Comparison of ENCODE assay signal across 8 mouse cellular contexts in the genomic region with DNA sequence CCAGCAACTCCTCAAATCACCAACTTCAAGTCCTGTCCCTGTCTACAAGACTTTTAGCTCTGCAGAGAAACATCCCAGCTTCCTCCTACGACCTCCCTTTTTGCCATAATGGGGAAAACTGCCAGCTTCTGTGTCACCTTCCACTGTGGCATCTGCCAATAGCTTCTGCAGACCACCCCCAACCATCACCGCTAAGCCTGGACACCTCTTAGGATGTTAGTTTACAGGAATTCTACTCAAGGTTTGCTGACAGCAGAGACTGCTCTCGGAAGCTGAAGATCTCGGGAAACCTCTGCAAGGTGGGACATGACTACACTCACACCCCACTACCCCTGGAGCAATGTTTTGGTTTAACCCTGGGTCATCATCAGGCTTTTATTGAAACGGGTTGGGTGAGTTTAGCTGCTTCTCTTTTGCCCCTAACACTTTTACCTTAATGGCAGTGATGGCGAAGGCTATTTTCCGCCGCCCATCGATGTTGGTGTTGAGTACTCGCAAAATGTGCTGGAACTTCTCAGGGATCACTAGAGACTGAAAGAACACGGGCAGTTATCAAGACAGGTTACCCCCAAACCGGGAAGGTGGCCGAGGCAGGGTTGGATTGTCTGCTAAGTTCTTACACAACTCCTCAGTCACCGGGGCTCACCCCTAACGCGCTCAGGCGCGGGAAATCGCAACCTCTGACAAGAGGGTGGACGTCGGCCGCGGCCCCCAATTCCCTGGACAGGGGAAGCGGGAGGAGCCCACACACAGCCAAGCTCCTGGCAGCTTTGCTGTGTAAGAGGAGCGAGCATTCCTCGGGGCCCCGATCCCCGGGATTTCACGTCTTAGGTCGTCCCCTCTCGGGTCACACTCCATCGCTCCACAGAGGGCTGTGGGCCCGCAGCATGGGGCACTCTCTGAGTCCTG. TPM values are rescaled to one million over a fixed set of nuclear protein-coding genes. Genes with fewer than 3 reads are reported as not detected.
DNase-seq lines count a peak whose midpoint lies in the region; ATAC-seq and TF ChIP-seq lines count a peak whose summit lies in the region.

No protein-coding gene starts in this region.

- H3K27me3 ChIP-seq in heart, adult 2 months (ENCODE audit: control insufficient read depth, insufficient read depth, low read length), result no peaks in the 10 kb centered on the region
- H3K27me3 ChIP-seq in hindbrain, embryonic 15.5 days, result no peaks in the 10 kb centered on the region

- peak overlapping the region; percentile 86 for H3K9ac ChIP-seq in heart, adult 2 months (ENCODE audit: low read depth, low read length)
- H3K9ac ChIP-seq in hindbrain, embryonic 15.5 days, result peak overlapping the region; percentile 90

- TF ChIP-seq CTCF in heart, adult 2 months (IDR thresholded peaks at IDR 0.05), result no peak

- WGBS in heart, adult 2 months, result under 1% methylated on average over 33 of the region's 33 CpGs
- under 1% methylated on average over 33 of the region's 33 CpGs for WGBS in hindbrain, embryonic 15.5 days
- WGBS in macrophage (ENCODE audit: missing documents), result 1% methylated on average over 33 of the region's 33 CpGs

- intact Hi-C loops in heart, adult 2 months (cut with DNase I), result loop anchor here (1.0 to 2.0 kb wide), 2 partner anchors 15 to 72 kb away; partner anchors contain the start of genes Pfdn6 and Wdr46
- intact Hi-C loops in heart, postnatal 25 days (cut with DNase I), result loop anchor here (1.0 to 5.0 kb wide), 2 partner anchors 15 to 1397 kb away; partner anchors contain the start of genes Pfdn6 and Wdr46

- peaks cover 3% of the 10 kb centered on the region; the same call in 1 of the 2 replicates for H3K36me3 ChIP-seq in heart, adult 2 months (ENCODE audit: control insufficient read depth, insufficient read depth, low read length)
- H3K36me3 ChIP-seq in hindbrain, embryonic 15.5 days, result peaks cover 26% of the 10 kb centered on the region
- peaks cover 25% of the 10 kb centered on the region; the same call in 1 of the 2 replicates for H3K36me3 ChIP-seq in macrophage (ENCODE audit: inconsistent target)

- peak overlapping the region; percentile 99 for H3K4me3 ChIP-seq in heart, adult 2 months
- H3K4me3 ChIP-seq in hindbrain, embryonic 15.5 days, result peak overlapping the region; percentile 76
- peak overlapping the region; percentile 92 for H3K4me3 ChIP-seq in macrophage (ENCODE audit: inconsistent target)

- H3K79me2 ChIP-seq in heart, adult 2 months (replicated peaks; ENCODE audit: control insufficient read depth, insufficient read depth, low read length), result no peaks in the 10 kb centered on the region
- peaks cover 59% of the 10 kb centered on the region for H3K79me2 ChIP-seq in macrophage (ENCODE audit: inconsistent target)

- H3K4me2 ChIP-seq in hindbrain, embryonic 15.5 days, result peak overlapping the region; percentile 86

- peaks cover 7% of the 10 kb centered on the region for H3K4me1 ChIP-seq in heart, adult 2 months (ENCODE audit: control insufficient read depth, insufficient read depth, low read length)
- peaks cover 57% of the 10 kb centered on the region for H3K4me1 ChIP-seq in hindbrain, embryonic 15.5 days (replicated peaks)

- TF ChIP-seq POLR2A in heart, adult 2 months (IDR thresholded peaks at IDR 0.05; ENCODE audit: insufficient read depth, low read depth, low read length), result no peak

- ATAC-seq in hindbrain, embryonic 15.5 days (ENCODE audit: low FRiP score, low read depth), result peak; percentile 49; the same call in 1 of the 2 replicates

- peak in 1 of 2 experiments; percentile 16 for DNase-seq in heart, adult 2 months
- DNase-seq in heart, postnatal 25 days (ENCODE audit: low spot score), result no peak
- peak; percentile 69 for DNase-seq in thymus, postnatal 4 days
- DNase-seq in thymus, postnatal 25 days, result no peak
- DNase-seq in urinary bladder, postnatal 25 days (ENCODE audit: low spot score), result no peak
- no peak for DNase-seq in right cerebral cortex, postnatal 14 days

- peak overlapping the region; percentile 94 for H3K27ac ChIP-seq in heart, adult 2 months
- peak overlapping the region; percentile 87 for H3K27ac ChIP-seq in hindbrain, embryonic 15.5 days (replicated peaks)
- H3K27ac ChIP-seq in macrophage, result peak overlapping the region; percentile 93

- H3K9me3 ChIP-seq in hindbrain, embryonic 15.5 days, result no peaks in the 10 kb centered on the region

- no peak for TF ChIP-seq EP300 in heart, adult 2 months (IDR thresholded peaks at IDR 0.05; ENCODE audit: insufficient read depth, low read depth, low read length)

RNA-seq across cellular contexts. Expression of gene Vps52, which starts 0.7 kb away (rescaled TPM):
- total RNA-seq in heart, adult 2 months (2021), result 10 to 100 TPM; 38.1 to 39.1 TPM
- polyA plus RNA-seq in heart, adult 2 months (2012; rRNA removed), result 47.8 and 56.4 TPM in 2 replicates
- 10 to 100 TPM; 39.2 to 39.4 TPM for total RNA-seq in heart, postnatal 25 days (2021)
- 74.8 and 76.6 TPM in 2 replicates for polyA plus RNA-seq in hindbrain, embryonic 15.5 days (2015; fragmentation: Nextera tagmentation; extraction: Ambion mirVana)
- total RNA-seq in macrophage (2018; cell fraction: chromatin; rRNA removed), result 100 to 1,000 TPM in 10 of 26 experiments, 10 to 100 TPM in 16; 37.3 to 286 (median 91.8) TPM
- total RNA-seq in macrophage (2018; cell fraction: cytosol; rRNA removed), result 10 to 100 TPM; 27.0 to 41.6 (median 34.7) TPM
- 10 to 100 TPM; 25.0 to 76.2 (median 51.1) TPM for total RNA-seq in macrophage (2018; cell fraction: nucleus; rRNA removed)
- 30.3 to 39.3 TPM (median 30.5 TPM) in 3 replicates for polyA plus RNA-seq in macrophage (2018)

RNA-seq across cellular contexts. Expression of gene Rps18, which starts 0.9 kb away (rescaled TPM):
- 100 to 1,000 TPM; 364 to 420 TPM for total RNA-seq in heart, adult 2 months (2021)
- polyA plus RNA-seq in heart, adult 2 months (2012; rRNA removed), result 180 and 194 TPM in 2 replicates
- 100 to 1,000 TPM; 408 to 435 TPM for total RNA-seq in heart, postnatal 25 days (2021)
- polyA plus RNA-seq in hindbrain, embryonic 15.5 days (2015; fragmentation: Nextera tagmentation; extraction: Ambion mirVana), result 701 and 784 TPM in 2 replicates
- total RNA-seq in macrophage (2018; cell fraction: chromatin; rRNA removed), result 100 to 1,000 TPM in 21 of 26 experiments, 10 to 100 TPM in 5; 55.8 to 382 (median 130) TPM
- total RNA-seq in macrophage (2018; cell fraction: cytosol; rRNA removed), result 1,000 to 10,000 TPM in 10 of 26 experiments, 100 to 1,000 TPM in 16; 572 to 1,270 (median 800) TPM
- 100 to 1,000 TPM in 25 of 26 experiments, 10 to 100 TPM in 1; 92.7 to 360 (median 186) TPM for total RNA-seq in macrophage (2018; cell fraction: nucleus; rRNA removed)
- polyA plus RNA-seq in macrophage (2018), result 829 to 1,952 TPM (median 1,389 TPM) in 3 replicates

RNA-seq across cellular contexts. Expression of gene B3galt4, which starts 3.6 kb away (rescaled TPM):
- total RNA-seq in heart, adult 2 months (2021), result 1 to 10 TPM; 1.8 to 1.9 TPM
- polyA plus RNA-seq in heart, adult 2 months (2012; rRNA removed), result 2.4 and 3.4 TPM in 2 replicates
- 1 to 10 TPM; 1.7 to 1.9 TPM for total RNA-seq in heart, postnatal 25 days (2021)
- polyA plus RNA-seq in hindbrain, embryonic 15.5 days (2015; fragmentation: Nextera tagmentation; extraction: Ambion mirVana), result 12.8 and 14.1 TPM in 2 replicates
- total RNA-seq in macrophage (2018; cell fraction: chromatin; rRNA removed), result 1 to 10 TPM in 17 of 26 experiments, under 1 TPM in 5, not detected in 4; 0.53 to 5.8 (median 1.8) TPM
- 10 to 100 TPM in 12 of 26 experiments, 1 to 10 TPM in 14; 2.6 to 14.7 (median 8.8) TPM for total RNA-seq in macrophage (2018; cell fraction: cytosol; rRNA removed)
- 10 to 100 TPM in 4 of 26 experiments, 1 to 10 TPM in 22; 2.0 to 13.7 (median 5.3) TPM for total RNA-seq in macrophage (2018; cell fraction: nucleus; rRNA removed)
- 4.0 to 11.7 TPM (median 6.8 TPM) in 3 replicates for polyA plus RNA-seq in macrophage (2018)

RNA-seq across cellular contexts. Expression of gene Wdr46, which starts 14.4 kb away (rescaled TPM):
- 10 to 100 TPM in 1 of 2 experiments, 1 to 10 TPM in 1; 8.8 to 10.0 TPM for total RNA-seq in heart, adult 2 months (2021)
- 8.7 and 9.1 TPM in 2 replicates for polyA plus RNA-seq in heart, adult 2 months (2012; rRNA removed)
- 10 to 100 TPM in 1 of 2 experiments, 1 to 10 TPM in 1; 9.3 to 10.2 TPM for total RNA-seq in heart, postnatal 25 days (2021)
- 24.3 and 26.5 TPM in 2 replicates for polyA plus RNA-seq in hindbrain, embryonic 15.5 days (2015; fragmentation: Nextera tagmentation; extraction: Ambion mirVana)
- total RNA-seq in macrophage (2018; cell fraction: chromatin; rRNA removed), result 10 to 100 TPM in 15 of 26 experiments, 1 to 10 TPM in 11; 2.7 to 39.0 (median 15.4) TPM
- 10 to 100 TPM in 21 of 26 experiments, 1 to 10 TPM in 5; 7.8 to 14.9 (median 12.4) TPM for total RNA-seq in macrophage (2018; cell fraction: cytosol; rRNA removed)
- total RNA-seq in macrophage (2018; cell fraction: nucleus; rRNA removed), result 10 to 100 TPM in 12 of 26 experiments, 1 to 10 TPM in 14; 4.6 to 28.7 (median 9.5) TPM
- 10.9 to 27.3 TPM (median 11.8 TPM) in 3 replicates for polyA plus RNA-seq in macrophage (2018)

RNA-seq across cellular contexts. Expression of gene Pfdn6, which starts 14.8 kb away (rescaled TPM):
- total RNA-seq in heart, adult 2 months (2021), result 10 to 100 TPM; 77.7 to 81.0 TPM
- 28.0 and 29.6 TPM in 2 replicates for polyA plus RNA-seq in heart, adult 2 months (2012; rRNA removed)
- total RNA-seq in heart, postnatal 25 days (2021), result 10 to 100 TPM; 70.7 to 77.3 TPM
- polyA plus RNA-seq in hindbrain, embryonic 15.5 days (2015; fragmentation: Nextera tagmentation; extraction: Ambion mirVana), result 172 and 185 TPM in 2 replicates
- 10 to 100 TPM in 11 of 26 experiments, 1 to 10 TPM in 13, not detected in 2; 1.5 to 26.8 (median 8.4) TPM for total RNA-seq in macrophage (2018; cell fraction: chromatin; rRNA removed)
- total RNA-seq in macrophage (2018; cell fraction: cytosol; rRNA removed), result 10 to 100 TPM; 46.7 to 86.0 (median 67.1) TPM
- 10 to 100 TPM in 21 of 26 experiments, 1 to 10 TPM in 5; 4.4 to 34.3 (median 16.2) TPM for total RNA-seq in macrophage (2018; cell fraction: nucleus; rRNA removed)
- 39.8 to 92.0 TPM (median 50.8 TPM) in 3 replicates for polyA plus RNA-seq in macrophage (2018)
